Mouse (Mus musculus): ENCODE measurements around the gene Cdc14a. TPM values are rescaled to one million over a fixed set of nuclear protein-coding genes. Genes with fewer than 3 reads are reported as not detected.

Gene Cdc14a
- polyA plus RNA-seq, 1 experiment from 2014 or later: 2.9 TPM

DNA sequence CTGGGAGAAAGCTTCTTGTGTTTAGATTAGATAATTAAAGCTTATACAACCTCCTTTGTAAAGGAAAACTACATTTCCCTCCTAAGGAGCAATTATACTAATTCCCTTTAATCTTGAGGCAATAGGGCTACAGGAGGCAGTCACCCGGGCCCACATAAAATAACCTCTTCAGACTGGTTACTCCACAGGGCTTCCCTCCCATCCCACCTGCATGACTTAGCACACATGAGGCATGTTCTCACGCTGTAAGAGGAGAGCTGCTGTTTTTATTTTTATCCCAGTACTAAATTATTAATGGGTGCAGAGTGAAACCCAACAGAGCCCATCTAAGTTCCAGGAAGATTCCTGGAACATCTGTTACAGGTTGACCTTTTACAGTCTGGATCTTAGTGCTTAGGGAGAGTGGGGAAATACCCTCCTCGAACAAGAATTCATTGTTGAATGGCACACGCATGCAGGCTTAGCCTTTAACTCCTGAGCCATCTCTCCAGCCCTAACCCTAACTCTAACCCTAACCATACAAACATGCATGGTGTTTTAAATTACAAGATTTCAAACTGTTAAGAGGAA, 54.9 kb downstream of the Cdc14a start:
- H3K4me3 ChIP-seq (ENCODE audit: low read length): no peak overlapping the region
- no peak overlapping the region for H3K4me2 ChIP-seq (ENCODE audit: low read length)
- no peaks in the 10 kb centered on the region for H3K27me3 ChIP-seq (replicated peaks; ENCODE audit: control insufficient read depth, insufficient read depth, low read length)
- 40% methylated on average over 4 of the region's 4 CpGs for WGBS
- H3K36me3 ChIP-seq (ENCODE audit: control insufficient read depth, insufficient read depth, low read length): no peaks in the 10 kb centered on the region
- no peak overlapping the region for H3K27ac ChIP-seq (ENCODE audit: low read depth, low read length)
- no peaks in the 10 kb centered on the region for H3K4me1 ChIP-seq (ENCODE audit: control insufficient read depth, insufficient read depth, low read depth, low read length)
- H3K9me3 ChIP-seq (ENCODE audit: control insufficient read depth, low read length): no peaks in the 10 kb centered on the region
- ATAC-seq: no peak
- H3K9ac ChIP-seq (ENCODE audit: low read depth, low read length): no peak overlapping the region

DNA sequence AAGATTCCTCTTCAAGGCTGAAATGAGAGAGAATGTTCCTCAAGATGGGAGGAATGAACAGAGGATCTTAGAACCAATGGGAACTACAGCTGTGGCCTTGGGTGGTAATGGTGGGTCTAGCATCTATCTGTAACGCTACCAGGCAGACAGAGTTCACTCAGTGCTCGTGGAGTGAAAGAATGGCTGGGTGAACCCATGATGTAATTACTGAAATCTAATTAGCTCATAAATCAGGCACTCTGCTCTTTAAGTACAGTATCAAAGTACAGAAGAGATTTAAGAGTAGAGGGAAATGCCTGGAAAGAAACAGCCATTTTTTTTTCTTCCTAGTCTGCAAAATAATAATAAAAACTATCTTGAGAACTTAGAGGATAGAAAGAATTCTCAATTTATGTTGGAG, 57.7 kb downstream of the Cdc14a start:
- 80% methylated on average over 2 of the region's 2 CpGs for WGBS
- no peak for ATAC-seq
- H3K36me3 ChIP-seq (ENCODE audit: control insufficient read depth, insufficient read depth, low read length): no peaks in the 10 kb centered on the region

DNA sequence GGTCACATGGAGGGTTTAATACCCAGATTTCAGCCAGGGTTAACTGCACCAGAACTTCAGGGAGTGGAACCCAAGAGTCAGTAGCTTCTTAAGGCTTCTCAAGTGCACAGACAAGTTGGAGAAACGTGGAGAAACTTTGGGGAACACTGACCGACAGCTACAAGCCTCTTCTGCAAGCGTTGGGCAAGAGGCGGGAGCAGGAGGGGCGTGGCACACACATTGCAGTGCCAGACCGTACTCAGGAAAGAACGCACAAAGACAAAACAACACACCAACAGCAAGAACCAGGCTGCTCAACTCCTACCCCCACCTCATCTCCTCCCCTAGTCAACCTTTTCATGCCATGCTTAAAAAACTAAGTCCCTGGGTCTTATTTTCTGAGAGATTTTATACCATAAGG, 61.9 kb downstream of the Cdc14a start:
- 87% methylated on average over 7 of the region's 7 CpGs for WGBS
- no peak for ATAC-seq
- H3K9ac ChIP-seq (ENCODE audit: low read depth, low read length): no peak overlapping the region
- H3K4me3 ChIP-seq (ENCODE audit: low read length): no peak overlapping the region
- no peak overlapping the region for H3K27ac ChIP-seq (ENCODE audit: low read depth, low read length)
- no peaks in the 10 kb centered on the region for H3K9me3 ChIP-seq (ENCODE audit: control insufficient read depth, low read length)
- no peaks in the 10 kb centered on the region for H3K4me1 ChIP-seq (ENCODE audit: control insufficient read depth, insufficient read depth, low read depth, low read length)
- H3K4me2 ChIP-seq (ENCODE audit: low read length): no peak overlapping the region
- no peaks in the 10 kb centered on the region for H3K27me3 ChIP-seq (replicated peaks; ENCODE audit: control insufficient read depth, insufficient read depth, low read length)
- H3K36me3 ChIP-seq (ENCODE audit: control insufficient read depth, insufficient read depth, low read length): no peaks in the 10 kb centered on the region

More for the DNA sequence above, 57.7 kb downstream of the Cdc14a start:
- no peaks in the 10 kb centered on the region for H3K9me3 ChIP-seq (ENCODE audit: control insufficient read depth, low read length)
- H3K27ac ChIP-seq (ENCODE audit: low read depth, low read length): no peak overlapping the region
- H3K4me1 ChIP-seq (ENCODE audit: control insufficient read depth, insufficient read depth, low read depth, low read length): no peaks in the 10 kb centered on the region
- no peak overlapping the region for H3K4me2 ChIP-seq (ENCODE audit: low read length)
- no peak overlapping the region for H3K4me3 ChIP-seq (ENCODE audit: low read length)
- no peaks in the 10 kb centered on the region for H3K27me3 ChIP-seq (replicated peaks; ENCODE audit: control insufficient read depth, insufficient read depth, low read length)
- no peak overlapping the region for H3K9ac ChIP-seq (ENCODE audit: low read depth, low read length)

DNA sequence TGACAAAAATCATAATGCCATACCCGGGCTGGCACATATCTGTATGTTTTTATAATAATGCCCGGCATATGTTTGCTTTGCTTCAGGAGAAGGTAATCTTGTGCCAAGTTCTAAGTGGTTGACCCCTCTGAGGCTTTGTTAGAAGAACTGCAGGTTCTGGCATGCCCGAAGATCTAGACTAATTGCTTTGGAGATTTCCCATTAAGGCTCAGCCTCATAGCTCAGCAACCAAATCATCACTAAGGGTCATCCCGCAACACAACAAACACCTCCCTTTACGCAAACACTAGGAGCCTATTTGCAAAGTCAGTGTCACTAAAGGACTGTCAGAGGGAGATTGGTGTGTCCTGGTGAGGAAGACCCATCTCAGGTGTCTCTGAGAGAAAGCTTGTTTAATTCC, 62.7 kb downstream of the Cdc14a start:
- ATAC-seq: no peak
- 86% methylated on average over 5 of the region's 5 CpGs for WGBS
- Histone ChIP-seq H3K4me1 (ENCODE audit: control insufficient read depth, insufficient read depth, low read depth, low read length) (no peaks in the 10 kb centered on the region), H3K4me3 (ENCODE audit: low read length) (no peak overlapping the region), H3K27ac (ENCODE audit: low read depth, low read length) (no peak overlapping the region), H3K36me3 (ENCODE audit: control insufficient read depth, insufficient read depth, low read length) (no peaks in the 10 kb centered on the region), H3K9ac (ENCODE audit: low read depth, low read length) (no peak overlapping the region), H3K9me3 (ENCODE audit: control insufficient read depth, low read length) (no peaks in the 10 kb centered on the region), H3K27me3 (replicated peaks; ENCODE audit: control insufficient read depth, insufficient read depth, low read length) (no peaks in the 10 kb centered on the region), H3K4me2 (ENCODE audit: low read length) (no peak overlapping the region)

DNA sequence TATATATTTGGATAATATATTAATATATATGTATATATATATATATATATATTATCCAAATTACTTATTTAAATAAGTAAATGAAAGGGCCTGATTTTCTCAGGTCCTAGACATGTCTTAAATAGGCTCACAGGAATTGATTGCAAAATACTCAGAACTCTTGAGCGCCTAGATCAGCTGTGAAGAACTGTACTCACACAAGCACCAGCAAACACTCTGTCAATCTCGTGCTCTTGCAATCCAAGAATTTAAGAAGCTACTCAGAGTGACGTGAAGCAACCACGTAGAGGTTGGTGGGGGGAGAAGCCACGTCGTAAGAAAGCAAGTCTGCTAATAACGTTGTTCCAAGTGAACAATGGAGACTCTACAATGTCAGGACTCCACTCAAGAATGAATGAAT, 66.0 kb downstream of the Cdc14a start:
- no peaks in the 10 kb centered on the region for H3K4me1 ChIP-seq (ENCODE audit: control insufficient read depth, insufficient read depth, low read depth, low read length)
- no peaks in the 10 kb centered on the region for H3K36me3 ChIP-seq (ENCODE audit: control insufficient read depth, insufficient read depth, low read length)
- no peak overlapping the region for H3K27ac ChIP-seq (ENCODE audit: low read depth, low read length)
- no peak overlapping the region for H3K9ac ChIP-seq (ENCODE audit: low read depth, low read length)
- 92% methylated on average over 7 of the region's 7 CpGs for WGBS
- no peaks in the 10 kb centered on the region for H3K9me3 ChIP-seq (ENCODE audit: control insufficient read depth, low read length)
- no peak overlapping the region for H3K4me3 ChIP-seq (ENCODE audit: low read length)
- ATAC-seq: no peak
- H3K4me2 ChIP-seq (ENCODE audit: low read length): no peak overlapping the region
- H3K27me3 ChIP-seq (replicated peaks; ENCODE audit: control insufficient read depth, insufficient read depth, low read length): no peaks in the 10 kb centered on the region

DNA sequence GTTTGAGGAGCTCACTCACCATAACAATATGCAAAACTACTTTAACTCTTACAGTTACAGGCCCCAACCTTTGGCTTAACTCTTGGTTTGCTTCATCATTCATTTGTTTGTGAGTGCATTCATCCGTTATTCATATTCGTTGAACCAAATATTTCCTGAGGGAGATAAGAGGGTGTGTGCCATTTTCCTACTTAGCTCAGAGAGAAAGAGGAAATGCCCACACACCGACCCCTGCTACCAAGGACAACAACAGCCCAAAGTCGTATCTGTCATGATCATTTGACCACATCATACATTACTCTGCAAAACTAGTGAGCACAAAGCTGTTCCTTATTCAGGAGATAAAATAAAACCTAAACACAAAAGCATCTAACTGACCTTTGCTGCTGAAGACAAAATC, 66.7 kb downstream of the Cdc14a start:
- no peak for ATAC-seq
- Histone ChIP-seq H3K4me2 (ENCODE audit: low read length) (no peak overlapping the region), H3K36me3 (ENCODE audit: control insufficient read depth, insufficient read depth, low read length) (no peaks in the 10 kb centered on the region), H3K9ac (ENCODE audit: low read depth, low read length) (no peak overlapping the region), H3K4me3 (ENCODE audit: low read length) (no peak overlapping the region), H3K27ac (ENCODE audit: low read depth, low read length) (no peak overlapping the region), H3K9me3 (ENCODE audit: control insufficient read depth, low read length) (no peaks in the 10 kb centered on the region), H3K4me1 (ENCODE audit: control insufficient read depth, insufficient read depth, low read depth, low read length) (no peaks in the 10 kb centered on the region), H3K27me3 (replicated peaks; ENCODE audit: control insufficient read depth, insufficient read depth, low read length) (no peaks in the 10 kb centered on the region)
- 85% methylated on average over 4 of the region's 4 CpGs for WGBS

DNA sequence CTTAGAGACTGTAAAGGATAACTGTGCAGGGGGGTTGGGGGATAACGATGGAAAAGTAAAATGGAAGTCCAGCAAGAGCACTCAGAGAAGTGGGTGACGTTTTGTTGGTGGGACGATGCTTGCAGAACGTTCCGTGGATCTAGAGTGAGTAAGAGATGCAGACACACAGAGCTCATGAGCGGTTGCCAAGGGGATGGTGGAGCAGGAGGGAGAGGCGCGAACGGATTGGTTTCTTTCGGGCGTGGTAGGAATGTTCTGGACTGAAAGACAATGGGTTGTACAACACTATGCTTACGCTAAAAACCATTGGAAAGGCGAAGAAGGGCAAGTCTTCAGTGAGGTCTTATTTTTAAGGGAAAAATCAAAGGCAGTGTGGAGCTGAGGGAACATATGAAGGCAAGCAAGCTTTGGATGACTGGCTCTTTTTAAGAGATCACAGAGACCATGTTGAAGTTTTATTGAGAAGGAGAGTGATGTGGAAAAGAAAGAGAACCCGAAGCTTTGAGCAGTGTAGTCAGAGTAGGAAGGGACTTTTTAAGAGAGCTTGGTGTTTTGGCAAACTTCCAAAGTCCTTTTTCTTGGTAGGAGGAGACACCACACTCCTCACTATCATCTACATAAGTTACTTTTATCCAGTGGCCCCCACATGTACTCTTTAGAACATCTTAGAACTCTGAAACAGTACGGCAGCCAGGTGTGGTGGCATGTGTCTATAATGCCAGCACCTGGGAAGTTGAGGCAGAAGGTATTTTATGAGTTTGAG, 68.6 kb downstream of the Cdc14a start:
- Histone ChIP-seq H3K36me3 (ENCODE audit: control insufficient read depth, insufficient read depth, low read length) (no peaks in the 10 kb centered on the region), H3K27ac (ENCODE audit: low read depth, low read length) (no peak overlapping the region), H3K9ac (ENCODE audit: low read depth, low read length) (no peak overlapping the region), H3K4me2 (ENCODE audit: low read length) (no peak overlapping the region), H3K27me3 (replicated peaks; ENCODE audit: control insufficient read depth, insufficient read depth, low read length) (no peaks in the 10 kb centered on the region), H3K9me3 (ENCODE audit: control insufficient read depth, low read length) (no peaks in the 10 kb centered on the region), H3K4me3 (ENCODE audit: low read length) (no peak overlapping the region), H3K4me1 (ENCODE audit: control insufficient read depth, insufficient read depth, low read depth, low read length) (no peaks in the 10 kb centered on the region)
- WGBS: 89% methylated on average over 15 of the region's 15 CpGs
- no peak for ATAC-seq

DNA sequence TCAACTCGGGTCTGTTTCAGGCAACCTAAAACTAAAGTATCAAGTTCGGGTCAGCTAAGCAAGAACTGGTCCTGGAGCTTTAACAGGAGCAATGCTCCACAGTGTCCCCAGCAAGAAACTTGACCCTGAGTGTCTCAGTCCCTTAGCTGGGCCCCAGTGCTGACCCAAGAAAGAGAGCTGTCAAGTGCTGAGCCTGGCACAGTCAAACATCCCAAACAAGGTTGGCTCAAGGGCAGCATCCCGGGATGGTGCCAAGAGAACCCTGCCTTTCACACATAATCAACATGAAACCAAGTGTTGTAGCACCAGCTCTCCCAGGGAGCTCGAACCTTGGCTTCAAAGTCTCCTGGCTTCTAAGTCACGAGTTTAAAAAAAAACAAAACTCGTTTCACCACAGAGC, 71.3 kb downstream of the Cdc14a start:
- ATAC-seq: no peak
- no peak overlapping the region for H3K4me2 ChIP-seq (ENCODE audit: low read length)
- no peaks in the 10 kb centered on the region for H3K27me3 ChIP-seq (replicated peaks; ENCODE audit: control insufficient read depth, insufficient read depth, low read length)
- 74% methylated on average over 6 of the region's 6 CpGs for WGBS
- no peaks in the 10 kb centered on the region for H3K4me1 ChIP-seq (ENCODE audit: control insufficient read depth, insufficient read depth, low read depth, low read length)
- no peak overlapping the region for H3K9ac ChIP-seq (ENCODE audit: low read depth, low read length)
- H3K36me3 ChIP-seq (ENCODE audit: control insufficient read depth, insufficient read depth, low read length): no peaks in the 10 kb centered on the region
- no peak overlapping the region for H3K4me3 ChIP-seq (ENCODE audit: low read length)
- H3K27ac ChIP-seq (ENCODE audit: low read depth, low read length): no peak overlapping the region
- H3K9me3 ChIP-seq (ENCODE audit: control insufficient read depth, low read length): no peaks in the 10 kb centered on the region

DNA sequence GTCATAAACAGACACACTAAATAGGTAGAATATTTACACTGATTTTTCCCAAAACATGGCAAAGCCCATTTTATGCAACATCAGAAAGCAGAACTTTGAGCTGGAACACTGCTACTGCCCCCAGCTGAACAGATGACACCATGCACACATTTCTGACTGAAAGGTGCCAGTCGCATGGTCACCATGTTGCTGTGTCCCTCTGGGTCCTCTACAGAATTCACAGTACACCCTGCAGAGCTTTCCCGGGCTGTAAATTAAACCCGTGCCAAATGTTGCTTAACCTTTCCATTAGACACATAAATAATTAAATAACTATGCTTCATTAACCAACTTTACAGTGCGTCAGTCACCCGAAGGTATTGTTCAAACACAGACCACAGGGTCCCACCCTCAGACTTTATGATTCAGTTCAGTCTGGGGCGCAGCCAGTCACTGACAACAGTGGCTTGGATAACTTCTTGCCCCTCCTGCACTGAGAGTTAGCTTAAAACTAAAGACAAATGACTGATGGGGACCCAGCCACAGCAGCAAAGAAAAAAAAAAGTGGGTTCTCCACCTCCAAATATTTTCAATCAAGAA, 73.4 kb downstream of the Cdc14a start:
- WGBS: 33% methylated on average over 6 of the region's 6 CpGs
- H3K9ac ChIP-seq (ENCODE audit: low read depth, low read length): no peak overlapping the region
- ATAC-seq: no peak

More for the DNA sequence above, 73.4 kb downstream of the Cdc14a start:
- no peaks in the 10 kb centered on the region for H3K27me3 ChIP-seq (replicated peaks; ENCODE audit: control insufficient read depth, insufficient read depth, low read length)
- H3K9me3 ChIP-seq (ENCODE audit: control insufficient read depth, low read length): no peaks in the 10 kb centered on the region
- H3K27ac ChIP-seq (ENCODE audit: low read depth, low read length): no peak overlapping the region
- H3K4me2 ChIP-seq (ENCODE audit: low read length): no peak overlapping the region
- no peaks in the 10 kb centered on the region for H3K36me3 ChIP-seq (ENCODE audit: control insufficient read depth, insufficient read depth, low read length)
- H3K4me1 ChIP-seq (ENCODE audit: control insufficient read depth, insufficient read depth, low read depth, low read length): no peaks in the 10 kb centered on the region
- H3K4me3 ChIP-seq (ENCODE audit: low read length): no peak overlapping the region

Data from hindbrain, embryonic 16.5 days (tissue).